Mouse (Mus musculus) ES-Bruce4 (cell line): Measurements from ENCODE around the gene Tspan11.

ENCODE experiments used
- CTCF ChIP-seq: IDR thresholded peaks from one replicate; pipeline ENCODE4 v1.8.1; 2011; ENCODE audit warnings: low read depth, low read length
- EP300 ChIP-seq: IDR thresholded peaks from 2 replicates; pipeline ENCODE4 v1.6.1; 2011; ENCODE audit warnings: low read depth, low read length; ENCODE audit not compliant: insufficient read depth
- POLR2A ChIP-seq: IDR thresholded peaks from one replicate; pipeline ENCODE4 v1.8.1; 2011; ENCODE audit warnings: low read length; ENCODE audit not compliant: insufficient read depth

GRCm38 (mm10) chr6:127840171-127840570 lies 47.2 kb upstream of the Tspan11 start:
- TF ChIP-seq EP300: no peak
- no peak for TF ChIP-seq CTCF
- TF ChIP-seq POLR2A: no peak
